Mouse (Mus musculus): ENCODE data around the gene Acaa1a. TPM values are rescaled to one million over a fixed set of nuclear protein-coding genes. Genes with fewer than 3 reads are reported as not detected.

Gene Acaa1a
- polyA plus RNA-seq, 1 experiment from 2014 or later: 90.5 TPM

DNA sequence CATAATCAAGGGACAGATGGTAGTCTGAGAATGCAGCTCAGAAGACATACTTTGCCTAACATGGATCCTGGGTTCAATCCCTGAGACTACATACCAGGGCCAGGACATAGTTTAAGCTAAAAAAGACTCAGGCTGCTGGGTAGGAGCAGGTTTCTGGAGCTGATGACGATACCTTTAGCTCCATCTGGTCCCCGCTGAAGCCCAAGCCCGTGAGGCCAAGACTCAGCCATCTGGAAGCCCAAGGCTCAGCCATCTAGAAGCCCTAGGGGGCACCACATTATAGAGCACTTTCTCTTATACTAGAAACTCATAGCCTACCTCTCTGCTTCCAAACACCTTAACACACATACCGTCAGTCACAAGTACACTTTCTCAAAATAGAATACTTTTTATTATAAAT, 3.9 kb upstream of the Acaa1a start:
- 83% methylated on average over 4 of the region's 4 CpGs for WGBS
- ATAC-seq: no peak

DNA sequence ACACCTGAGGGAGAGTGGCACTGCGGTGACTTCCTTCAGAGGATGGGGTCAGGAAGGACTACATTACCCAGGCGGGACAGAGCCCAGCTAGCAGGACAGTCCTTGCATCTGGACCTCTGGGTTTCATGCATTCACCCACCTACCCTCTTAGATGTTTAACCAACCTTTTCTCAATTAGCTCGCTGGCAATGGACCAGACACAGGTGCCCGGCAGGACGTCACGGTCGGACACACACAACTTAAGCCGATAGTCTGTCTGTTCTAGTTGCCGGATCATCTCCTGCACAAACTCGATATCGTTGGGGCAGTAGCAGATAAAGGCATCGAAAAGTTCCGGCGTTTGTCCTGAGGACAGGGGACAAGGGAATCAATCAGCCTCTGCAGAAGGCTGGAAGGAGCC, 1.6 kb upstream of the Acaa1a start:
- Histone ChIP-seq H3K4me1 (replicated peaks; ENCODE audit: control insufficient read depth, insufficient read depth, low read length) (peaks cover 4% of the 10 kb centered on the region), H3K27ac (ENCODE audit: low read depth, low read length) (no peak overlapping the region), H3K9me3 (ENCODE audit: control insufficient read depth) (no peaks in the 10 kb centered on the region), H3K36me3 (ENCODE audit: control insufficient read depth, insufficient read depth) (peaks cover 21% of the 10 kb centered on the region), H3K4me3 (ENCODE audit: low read depth, low read length) (no peak overlapping the region), H3K4me2 (replicated peaks; ENCODE audit: low read depth) (no peak overlapping the region), H3K9ac (ENCODE audit: low read depth, low read length) (no peak overlapping the region), H3K27me3 (replicated peaks; ENCODE audit: control insufficient read depth, insufficient read depth, low read length) (no peaks in the 10 kb centered on the region)
- 94% methylated on average over 14 of the region's 14 CpGs for WGBS
- ATAC-seq: no peak
- TF ChIP-seq CTCF (IDR thresholded peaks at IDR 0.05; ENCODE audit: low read depth): no peak

More for the DNA sequence above, 3.9 kb upstream of the Acaa1a start:
- Histone ChIP-seq H3K27me3 (replicated peaks; ENCODE audit: control insufficient read depth, insufficient read depth, low read length) (no peaks in the 10 kb centered on the region), H3K9me3 (ENCODE audit: control insufficient read depth) (no peaks in the 10 kb centered on the region), H3K4me3 (ENCODE audit: low read depth, low read length) (no peak overlapping the region), H3K4me2 (replicated peaks; ENCODE audit: low read depth) (no peak overlapping the region), H3K27ac (ENCODE audit: low read depth, low read length) (no peak overlapping the region), H3K36me3 (ENCODE audit: control insufficient read depth, insufficient read depth) (peaks cover 21% of the 10 kb centered on the region), H3K9ac (ENCODE audit: low read depth, low read length) (no peak overlapping the region), H3K4me1 (replicated peaks; ENCODE audit: control insufficient read depth, insufficient read depth, low read length) (no peaks in the 10 kb centered on the region)
- no peak for TF ChIP-seq CTCF (IDR thresholded peaks at IDR 0.05; ENCODE audit: low read depth)

DNA sequence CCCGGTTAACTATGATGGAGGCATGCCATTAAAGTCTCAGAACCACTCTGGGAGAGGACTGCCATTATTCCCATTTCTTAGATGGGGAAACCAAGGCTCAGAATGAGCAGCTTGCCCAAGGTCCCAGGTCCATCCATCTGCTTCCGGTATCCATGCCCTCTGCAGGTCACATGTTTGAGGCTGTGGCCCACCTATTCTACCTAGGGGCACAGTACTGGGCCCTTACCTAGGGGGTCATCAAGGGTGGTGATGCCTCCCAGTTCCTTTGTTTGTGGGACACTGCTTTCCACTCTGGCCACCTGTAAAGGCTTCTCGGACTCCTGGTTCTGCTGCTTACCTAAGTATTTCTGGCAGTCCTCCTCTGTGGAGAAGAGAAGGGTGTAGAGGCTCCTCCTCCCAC, 1.1 kb upstream of the Acaa1a start:
- peak overlapping the region; percentile 66; the same call in 1 of the 2 replicates for H3K4me2 ChIP-seq (replicated peaks; ENCODE audit: low read depth)
- H3K27ac ChIP-seq (ENCODE audit: low read depth, low read length): no peak overlapping the region
- H3K4me1 ChIP-seq (replicated peaks; ENCODE audit: control insufficient read depth, insufficient read depth, low read length): peaks cover 4% of the 10 kb centered on the region
- no peak for TF ChIP-seq CTCF (IDR thresholded peaks at IDR 0.05; ENCODE audit: low read depth)
- 88% methylated on average over 3 of the region's 3 CpGs for WGBS
- peaks cover 21% of the 10 kb centered on the region for H3K36me3 ChIP-seq (ENCODE audit: control insufficient read depth, insufficient read depth)
- no peak overlapping the region for H3K4me3 ChIP-seq (ENCODE audit: low read depth, low read length)
- no peaks in the 10 kb centered on the region for H3K27me3 ChIP-seq (replicated peaks; ENCODE audit: control insufficient read depth, insufficient read depth, low read length)
- no peak for ATAC-seq
- H3K9ac ChIP-seq (ENCODE audit: low read depth, low read length): no peak overlapping the region
- H3K9me3 ChIP-seq (ENCODE audit: control insufficient read depth): no peaks in the 10 kb centered on the region

DNA sequence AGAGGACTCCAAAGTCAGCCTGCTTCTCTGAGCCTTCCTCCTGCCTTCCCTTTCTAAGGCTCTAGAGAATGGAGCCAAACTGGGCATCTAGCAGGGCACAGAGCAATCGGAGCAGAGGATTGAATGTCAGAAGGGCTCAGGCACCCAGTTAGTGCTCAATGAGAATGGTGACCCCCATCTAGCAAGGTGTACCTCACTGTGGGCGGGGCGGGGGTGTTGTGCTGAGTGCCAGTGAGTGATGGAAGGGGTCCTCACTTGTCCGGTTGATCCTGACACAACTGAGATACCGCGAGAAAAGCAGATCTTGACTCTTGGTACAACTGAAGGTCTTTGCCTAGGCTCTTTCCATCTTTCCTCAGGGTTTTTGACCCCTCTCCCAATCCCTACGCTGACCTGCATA, 370 bp upstream of the Acaa1a start:
- peaks cover 27% of the 10 kb centered on the region for H3K36me3 ChIP-seq (ENCODE audit: control insufficient read depth, insufficient read depth)
- H3K4me2 ChIP-seq (replicated peaks; ENCODE audit: low read depth): peak overlapping the region; percentile 66
- H3K27ac ChIP-seq (ENCODE audit: low read depth, low read length): no peak overlapping the region
- H3K9ac ChIP-seq (ENCODE audit: low read depth, low read length): peak overlapping the region; percentile 75
- ATAC-seq: no peak
- TF ChIP-seq CTCF (IDR thresholded peaks at IDR 0.05; ENCODE audit: low read depth): no peak
- WGBS: 47% methylated on average over 7 of the region's 7 CpGs
- H3K27me3 ChIP-seq (replicated peaks; ENCODE audit: control insufficient read depth, insufficient read depth, low read length): no peaks in the 10 kb centered on the region
- H3K9me3 ChIP-seq (ENCODE audit: control insufficient read depth): no peaks in the 10 kb centered on the region
- H3K4me3 ChIP-seq (ENCODE audit: low read depth, low read length): peak overlapping the region; percentile 72
- H3K4me1 ChIP-seq (replicated peaks; ENCODE audit: control insufficient read depth, insufficient read depth, low read length): peaks cover 4% of the 10 kb centered on the region

DNA sequence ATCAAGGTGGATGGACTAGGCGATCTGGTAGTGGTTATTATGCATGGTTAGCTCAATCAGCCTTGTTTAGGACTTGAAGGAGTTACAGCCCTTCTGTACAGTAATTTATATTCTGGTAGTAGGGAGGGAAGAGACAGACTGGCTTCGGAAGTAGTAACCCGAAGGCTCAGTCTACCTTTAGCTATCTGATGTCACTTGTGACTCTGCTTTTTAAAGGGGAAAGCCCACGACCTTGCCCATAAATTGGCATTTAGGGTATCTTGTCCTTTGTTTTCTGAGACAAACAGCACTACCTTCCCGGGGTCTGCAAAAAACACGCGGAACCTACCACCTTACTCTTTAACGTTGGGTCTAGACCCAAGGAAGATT, 720 bp downstream of the Acaa1a start:
- Histone ChIP-seq H3K4me2 (replicated peaks; ENCODE audit: low read depth) (peak overlapping the region; percentile 66), H3K9ac (ENCODE audit: low read depth, low read length) (peak overlapping the region; percentile 75), H3K27ac (ENCODE audit: low read depth, low read length) (peak overlapping the region; percentile 84), H3K9me3 (ENCODE audit: control insufficient read depth) (no peaks in the 10 kb centered on the region), H3K36me3 (ENCODE audit: control insufficient read depth, insufficient read depth) (peaks cover 38% of the 10 kb centered on the region), H3K4me1 (replicated peaks; ENCODE audit: control insufficient read depth, insufficient read depth, low read length) (peaks cover 4% of the 10 kb centered on the region), H3K4me3 (ENCODE audit: low read depth, low read length) (peak overlapping the region; percentile 72), H3K27me3 (replicated peaks; ENCODE audit: control insufficient read depth, insufficient read depth, low read length) (no peaks in the 10 kb centered on the region)
- no peak for ATAC-seq
- 4% methylated on average over 8 of the region's 8 CpGs for WGBS
- no peak for TF ChIP-seq CTCF (IDR thresholded peaks at IDR 0.05; ENCODE audit: low read depth)

DNA sequence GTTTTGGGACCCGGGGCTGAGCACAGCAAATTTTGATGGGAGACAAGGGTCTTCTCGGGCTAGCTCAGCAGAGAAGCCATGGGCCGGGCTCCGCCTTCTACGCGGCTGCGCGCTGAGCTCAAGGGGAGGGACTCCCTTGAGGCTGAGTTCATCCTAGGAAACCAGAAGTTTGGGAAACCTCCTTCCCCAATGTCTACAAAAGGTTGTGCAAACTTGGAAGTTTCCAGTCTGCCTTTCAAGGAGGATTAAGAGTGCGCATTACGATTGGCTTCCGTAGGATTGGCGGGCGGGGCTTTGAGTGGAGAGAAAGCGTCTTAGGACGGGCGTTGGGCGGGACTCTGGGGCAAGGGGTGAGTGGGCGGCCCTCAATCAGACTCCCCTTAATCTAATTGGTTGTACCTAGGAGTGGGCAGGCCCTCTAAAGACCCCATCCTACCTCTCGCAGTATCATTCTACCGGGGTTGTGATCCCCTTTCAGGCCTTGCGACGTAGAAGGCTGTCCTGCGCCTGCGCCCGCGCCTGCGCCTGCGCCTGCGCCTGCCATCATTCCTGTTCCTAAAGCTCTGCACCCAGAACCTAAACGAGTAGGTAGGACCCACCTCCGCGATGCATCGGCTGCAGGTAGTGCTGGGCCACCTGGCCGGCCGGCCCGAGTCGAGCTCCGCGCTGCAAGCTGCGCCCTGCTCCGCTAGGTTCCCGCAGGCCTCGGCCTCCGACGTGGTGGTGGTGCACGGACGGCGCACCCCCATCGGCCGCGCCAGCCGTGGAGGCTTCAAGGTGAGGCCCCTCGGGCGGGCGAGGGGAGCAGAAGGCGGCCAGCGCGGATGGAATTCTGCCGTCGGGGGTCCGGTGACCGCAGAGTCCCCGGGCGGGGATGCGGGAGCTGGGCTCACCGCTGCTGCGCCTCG, 1.7 kb downstream of the Acaa1a start, which contains the start of gene Myd88:
TSS of gene Myd88 (minus strand) at position 503 of the 908 bp plus-strand sequence.
- Histone ChIP-seq H3K4me1 (replicated peaks; ENCODE audit: control insufficient read depth, insufficient read depth, low read length) (peaks cover 4% of the 10 kb centered on the region), H3K27ac (ENCODE audit: low read depth, low read length) (peak within 1 kb of the TSS; percentile 84), H3K4me2 (replicated peaks; ENCODE audit: low read depth) (peak within 1 kb of the TSS; percentile 66), H3K9ac (ENCODE audit: low read depth, low read length) (peak within 1 kb of the TSS; percentile 60), H3K36me3 (ENCODE audit: control insufficient read depth, insufficient read depth) (peaks cover 44% of the 10 kb centered on the region), H3K4me3 (ENCODE audit: low read depth, low read length) (peak within 1 kb of the TSS; percentile 72), H3K9me3 (ENCODE audit: control insufficient read depth) (no peaks in the 10 kb centered on the region), H3K27me3 (replicated peaks; ENCODE audit: control insufficient read depth, insufficient read depth, low read length) (no peaks in the 10 kb centered on the region)
- ATAC-seq: peak; percentile 95
- no peak for TF ChIP-seq CTCF (IDR thresholded peaks at IDR 0.05; ENCODE audit: low read depth)
- WGBS: under 1% methylated on average over 68 of the region's 68 CpGs

Data from intestine, postnatal 0 days (tissue).